Mouse (Mus musculus) hindbrain, embryonic 14.5 days (tissue): ENCODE measurements around the gene Ephb1. TPM values are rescaled to one million over a fixed set of nuclear protein-coding genes. Genes with fewer than 3 reads are reported as not detected.
A peak's percentile ranks its signal among the peaks of the same experiment; 100 is the strongest.

ENCODE experiments used
- ATAC-seq: fragments of 200-750 bp; cut with Nextera tagmentation; 2 replicates; pipeline ENCODE4 v1.8.0; 2017; ENCODE audit warnings: moderate number of reproducible peaks, mild to moderate bottlenecking, moderate TSS enrichment, moderate library complexity; ENCODE audit not compliant: low FRiP score
- DNase-seq: peaks from one replicate; pipeline ENCODE4 v3.0.0-alpha.2; 2015; ENCODE audit warnings: low spot score
- H3K27ac ChIP-seq: fragments of 300-500 bp; sonication (generic); 2 replicates; pipeline ENCODE4 v1.5.1; 2014; ENCODE audit warnings: mild to moderate bottlenecking, moderate library complexity
- H3K27me3 ChIP-seq: fragments of 300-500 bp; sonication (generic); 2 replicates; pipeline ENCODE4 v1.6.1; 2014; ENCODE audit warnings: mild to moderate bottlenecking, low read length, mixed read lengths; ENCODE audit not compliant: control insufficient read depth, insufficient read depth
- H3K36me3 ChIP-seq: fragments of 300-500 bp; sonication (generic); replicated peaks from 2 replicates; pipeline ENCODE4 v1.6.1; 2014; ENCODE audit not compliant: control insufficient read depth, insufficient read depth
- H3K4me1 ChIP-seq: fragments of 300-500 bp; sonication (generic); replicated peaks from 2 replicates; pipeline ENCODE4 v1.6.1; 2014; ENCODE audit warnings: antibody characterized with exemption, low read length, mixed read lengths; ENCODE audit not compliant: control insufficient read depth, insufficient read depth
- H3K4me2 ChIP-seq: fragments of 300-500 bp; sonication (generic); replicated peaks from 2 replicates; pipeline ENCODE4 v1.6.1; 2014; ENCODE audit warnings: mild to moderate bottlenecking, moderate library complexity
- H3K4me3 ChIP-seq: fragments of 300-500 bp; sonication (generic); replicated peaks from 2 replicates; pipeline ENCODE4 v1.5.1; 2014; ENCODE audit warnings: mild to moderate bottlenecking, low read length
- H3K9ac ChIP-seq: fragments of 300-500 bp; sonication (generic); 2 replicates; pipeline ENCODE4 v1.6.1; 2014
- H3K9me3 ChIP-seq: fragments of 300-500 bp; sonication (generic); 2 replicates; pipeline ENCODE4 v1.6.1; 2016; ENCODE audit warnings: low read length; ENCODE audit not compliant: control insufficient read depth
- WGBS: fragments of 180-500 bp; shearing (Covaris S2); extraction: QIAGEN DNeasy Blood & Tissue Kit; methylation state at CpG from one replicate; pipeline ENCODE4 v1.1.7; 2014; 5-methylcytosine and 5-hydroxymethylcytosine counted together
- polyA plus RNA-seq: library from polyadenylated mRNA; unstranded; fragments of >200 nt; fragmentation: Nextera tagmentation; extraction: Ambion mirVana; gene quantifications from 2 replicates; pipeline ENCODE4 v1.2.1, GENCODE M21; 2014

Ephb1 gene
- polyA plus RNA-seq, 1 experiment from 2014 or later, result 52.2 TPM

- H3K9ac ChIP-seq, result peak overlapping the region; percentile 81
- H3K27me3 ChIP-seq, result peaks cover 9% of the 10 kb centered on the region; the same call in 1 of the 2 replicates
- H3K36me3 ChIP-seq, result no peaks in the 10 kb centered on the region
- H3K27ac ChIP-seq, result peak overlapping the region; percentile 78
- H3K4me3 ChIP-seq, result peak overlapping the region; percentile 76
- under 1% methylated on average over 69 of the region's 70 CpGs for WGBS
- DNase-seq (peak; percentile 50), ATAC-seq (peak; percentile 47)
- H3K4me1 ChIP-seq, result peaks cover 19% of the 10 kb centered on the region; the same call in 1 of the 2 replicates
- no peaks in the 10 kb centered on the region for H3K9me3 ChIP-seq
- peak overlapping the region; percentile 80 for H3K4me2 ChIP-seq
These were observed 629 bp downstream of the Ephb1 start for GRCm38 (mm10) chr9:102353636-102354491.

GRCm38 (mm10) chr9:102353056-102353635 lies 1.3 kb downstream of the Ephb1 start:
- Histone ChIP-seq H3K4me2 (peak overlapping the region; percentile 80), H3K27ac (peak overlapping the region; percentile 78), H3K4me3 (peak overlapping the region; percentile 76), H3K27me3 (peaks cover 9% of the 10 kb centered on the region; the same call in 1 of the 2 replicates), H3K9ac (peak overlapping the region; percentile 81), H3K4me1 (peaks cover 19% of the 10 kb centered on the region; the same call in 1 of the 2 replicates), H3K36me3 (no peaks in the 10 kb centered on the region), H3K9me3 (no peaks in the 10 kb centered on the region)
- WGBS, result 0% methylated on average over 36 of the region's 38 CpGs
- peak; percentile 41 for DNase-seq
- ATAC-seq, result no peak

- Histone ChIP-seq H3K27me3 (peaks cover 9% of the 10 kb centered on the region; the same call in 1 of the 2 replicates), H3K4me2 (peak overlapping the region; percentile 80), H3K4me3 (peak overlapping the region; percentile 76), H3K36me3 (no peaks in the 10 kb centered on the region), H3K27ac (peak overlapping the region; percentile 78), H3K4me1 (peaks cover 19% of the 10 kb centered on the region; the same call in 1 of the 2 replicates), H3K9me3 (no peaks in the 10 kb centered on the region), H3K9ac (peak overlapping the region; percentile 81)
- 1% methylated on average over 30 of the region's 30 CpGs for WGBS
- no peak for ATAC-seq
- peak; percentile 39 for DNase-seq
These were observed 2.1 kb downstream of the Ephb1 start for GRCm38 (mm10) chr9:102352186-102353055.

- peak overlapping the region; percentile 81 for H3K9ac ChIP-seq
- no peaks in the 10 kb centered on the region for H3K36me3 ChIP-seq
- no peak for ATAC-seq
- peak; percentile 27 for DNase-seq
- WGBS, result 3% methylated on average over 10 of the region's 10 CpGs
- H3K4me3 ChIP-seq, result peak overlapping the region; percentile 76
- no peaks in the 10 kb centered on the region for H3K9me3 ChIP-seq
- peaks cover 9% of the 10 kb centered on the region; the same call in 1 of the 2 replicates for H3K27me3 ChIP-seq
- peak overlapping the region; percentile 78 for H3K27ac ChIP-seq
- peak overlapping the region; percentile 80 for H3K4me2 ChIP-seq
- peaks cover 19% of the 10 kb centered on the region; the same call in 1 of the 2 replicates for H3K4me1 ChIP-seq
These were observed 2.8 kb downstream of the Ephb1 start for GRCm38 (mm10) chr9:102351721-102352120.

- H3K27me3 ChIP-seq, result peaks cover 6% of the 10 kb centered on the region; the same call in 1 of the 2 replicates
These were observed 3.3 kb downstream of the Ephb1 start for GRCm38 (mm10) chr9:102351221-102351620.

GRCm38 (mm10) chr9:102350696-102351095 lies 3.8 kb downstream of the Ephb1 start:
- WGBS, result 92% methylated on average over 6 of the region's 6 CpGs
- ATAC-seq, result no peak
- peaks cover 21% of the 10 kb centered on the region; the same call in 1 of the 2 replicates for H3K4me1 ChIP-seq

More at GRCm38 (mm10) chr9:102351221-102351620, 3.3 kb downstream of the Ephb1 start:
- peak overlapping the region; percentile 80 for H3K4me2 ChIP-seq
- ATAC-seq (no peak), DNase-seq (no peak)
- WGBS, result 27% methylated on average over 5 of the region's 5 CpGs
- peaks cover 19% of the 10 kb centered on the region; the same call in 1 of the 2 replicates for H3K4me1 ChIP-seq
- peak overlapping the region; percentile 78 for H3K27ac ChIP-seq
- no peaks in the 10 kb centered on the region for H3K36me3 ChIP-seq
- H3K9ac ChIP-seq, result peak overlapping the region; percentile 81
- peak overlapping the region; percentile 76 for H3K4me3 ChIP-seq
- H3K9me3 ChIP-seq, result no peaks in the 10 kb centered on the region

GRCm38 (mm10) chr9:102350076-102350475 lies 4.4 kb downstream of the Ephb1 start:
- H3K36me3 ChIP-seq, result no peaks in the 10 kb centered on the region
- 80% methylated on average over 6 of the region's 6 CpGs for WGBS

More at GRCm38 (mm10) chr9:102350696-102351095, 3.8 kb downstream of the Ephb1 start:
- H3K27ac ChIP-seq, result no peak overlapping the region; the same call in 1 of the 2 replicates
- H3K4me2 ChIP-seq, result peak overlapping the region; percentile 80
- H3K9me3 ChIP-seq, result no peaks in the 10 kb centered on the region
- DNase-seq, result no peak
- H3K9ac ChIP-seq, result peak overlapping the region; percentile 81; the same call in 1 of the 2 replicates
- H3K36me3 ChIP-seq, result no peaks in the 10 kb centered on the region
- peak overlapping the region; percentile 76 for H3K4me3 ChIP-seq
- H3K27me3 ChIP-seq, result 0 out of 2 replicates have a peak, but pooled peaks cover 5% of the 10 kb centered on the region

GRCm38 (mm10) chr9:102346801-102347200 lies 7.7 kb downstream of the Ephb1 start:
- Histone ChIP-seq H3K27me3 (no peaks in the 10 kb centered on the region), H3K9me3 (no peaks in the 10 kb centered on the region), H3K27ac (no peak overlapping the region), H3K4me2 (no peak overlapping the region), H3K9ac (no peak overlapping the region), H3K4me3 (no peak overlapping the region), H3K4me1 (peaks cover 34% of the 10 kb centered on the region; the same call in 1 of the 2 replicates), H3K36me3 (no peaks in the 10 kb centered on the region)
- ATAC-seq (no peak), DNase-seq (no peak)
- WGBS, result 94% methylated on average over 3 of the region's 3 CpGs

More at GRCm38 (mm10) chr9:102350076-102350475, 4.4 kb downstream of the Ephb1 start:
- Histone ChIP-seq H3K4me3 (no peak overlapping the region), H3K4me2 (no peak overlapping the region), H3K27me3 (no peaks in the 10 kb centered on the region), H3K9ac (no peak overlapping the region), H3K9me3 (no peaks in the 10 kb centered on the region), H3K4me1 (peaks cover 27% of the 10 kb centered on the region; the same call in 1 of the 2 replicates), H3K27ac (no peak overlapping the region)
- DNase-seq (no peak), ATAC-seq (no peak)
